Mouse (Mus musculus) small intestine, adult 2 months (tissue): ENCODE results near the gene Mprip.

ENCODE experiments used
- CTCF ChIP-seq: fragments of 200-500 bp; IDR thresholded peaks from 2 replicates; pipeline ENCODE4 v1.5.1; 2012; ENCODE audit warnings: low read depth, mild to moderate bottlenecking, control low read depth, inconsistent platforms, low read length, moderate library complexity, mixed read lengths; ENCODE audit not compliant: insufficient replicate concordance, insufficient read length; ENCODE audit errors: extremely low read depth
- POLR2A ChIP-seq: fragments of 200-500 bp; IDR thresholded peaks from 2 replicates; pipeline ENCODE4 v1.6.1; 2012; ENCODE audit warnings: low read depth, mild to moderate bottlenecking, control low read depth, inconsistent platforms, low read length, moderate library complexity

DNA sequence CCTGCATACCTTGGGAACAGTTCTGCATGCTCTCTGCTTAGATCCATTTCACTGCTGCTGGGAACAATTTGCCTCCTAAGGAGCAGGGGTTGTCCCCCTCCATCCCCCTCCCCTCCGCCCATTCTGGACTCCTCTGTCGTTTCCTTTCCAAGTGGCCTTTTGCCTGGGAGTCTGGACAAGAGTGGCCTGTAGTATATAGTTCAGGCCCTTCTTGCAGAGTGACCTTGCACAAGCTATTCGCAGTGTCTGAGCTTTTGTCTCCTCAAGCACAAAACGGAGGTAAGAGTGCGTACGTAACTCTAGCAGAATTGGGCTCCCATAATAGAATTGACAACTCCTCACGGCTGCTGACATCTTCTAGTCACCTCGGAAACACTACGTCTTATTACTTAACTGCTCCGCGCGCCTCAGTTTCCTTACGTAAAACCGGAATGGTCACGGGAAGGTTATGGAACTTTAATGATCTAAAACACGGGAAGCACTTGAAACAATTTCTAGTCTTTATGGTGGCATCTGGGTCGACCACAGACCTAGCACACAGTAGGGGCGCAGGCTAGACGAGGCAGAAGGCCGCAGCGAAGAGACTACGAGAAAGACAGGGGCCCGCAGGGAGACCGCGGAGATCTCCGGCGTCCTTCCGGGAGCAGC is 620 bp downstream of the Mprip start:
- TF ChIP-seq CTCF: no peak
- TF ChIP-seq POLR2A: no peak
